Mouse (Mus musculus) forebrain, embryonic 11.5 days (tissue): ENCODE data around the gene Chia1. TPM values are rescaled to one million over a fixed set of nuclear protein-coding genes. Genes with fewer than 3 reads are reported as not detected.
"Not testable (repeated sequence)": the region's sequence is repeated elsewhere in the genome, so short reads cannot be mapped to it uniquely, and the experiment has no call there.

Experiments used
- ATAC-seq: fragments of 200-750 bp; cut with Nextera tagmentation; replicated peaks from 2 replicates; pipeline ENCODE4 v1.8.0; 2017; ENCODE audit warnings: moderate TSS enrichment; ENCODE audit not compliant: low FRiP score
- DNase-seq: peaks from one replicate; pipeline ENCODE4 v3.0.0-alpha.2; 2017; ENCODE audit warnings: low spot score
- H3K27ac ChIP-seq: fragments of 300-500 bp; sonication (generic); 2 replicates; pipeline ENCODE4 v1.5.1; 2014; ENCODE audit warnings: low read depth, low read length
- H3K27me3 ChIP-seq: fragments of 300-500 bp; sonication (generic); 2 replicates; pipeline ENCODE4 v1.6.1; 2014; ENCODE audit warnings: mild to moderate bottlenecking, low read length, mixed read lengths; ENCODE audit not compliant: control insufficient read depth, insufficient read depth
- H3K36me3 ChIP-seq: fragments of 300-500 bp; sonication (generic); 2 replicates; pipeline ENCODE4 v1.6.1; 2014; ENCODE audit warnings: mild to moderate bottlenecking, low read length, moderate library complexity, mixed read lengths; ENCODE audit not compliant: control insufficient read depth, insufficient read depth
- H3K4me1 ChIP-seq: fragments of 300-500 bp; sonication (generic); replicated peaks from 2 replicates; pipeline ENCODE4 v1.6.1; 2014; ENCODE audit warnings: low read length, mixed read lengths; ENCODE audit not compliant: control insufficient read depth, insufficient read depth
- H3K4me2 ChIP-seq: fragments of 300-500 bp; sonication (generic); 2 replicates; pipeline ENCODE4 v1.6.1; 2014; ENCODE audit warnings: low read depth, mild to moderate bottlenecking, low read length, moderate library complexity, mixed read lengths; ENCODE audit not compliant: severe bottlenecking
- H3K4me3 ChIP-seq: fragments of 300-500 bp; sonication (generic); 2 replicates; pipeline ENCODE4 v1.5.1; 2014; ENCODE audit warnings: low read depth, low read length
- H3K9ac ChIP-seq: fragments of 300-500 bp; sonication (generic); 2 replicates; pipeline ENCODE4 v1.6.1; 2014; ENCODE audit warnings: low read length
- H3K9me3 ChIP-seq: fragments of 300-500 bp; sonication (generic); 2 replicates; pipeline ENCODE4 v1.6.1; 2016; ENCODE audit warnings: low read length, mixed read lengths; ENCODE audit not compliant: control insufficient read depth
- WGBS: fragments of 180-500 bp; shearing (Covaris S2); extraction: QIAGEN DNeasy Blood & Tissue Kit; methylation state at CpG from one replicate; pipeline ENCODE4 v1.1.7; 2014; 5-methylcytosine and 5-hydroxymethylcytosine counted together
- polyA plus RNA-seq: library from polyadenylated mRNA; unstranded; fragments of >200 nt; fragmentation: Nextera tagmentation; extraction: Ambion mirVana; gene quantifications from 2 replicates; pipeline ENCODE4 v1.2.1, GENCODE M21; 2014

The Chia1 gene
- polyA plus RNA-seq, 1 experiment from 2014 or later, result 0.44 TPM

GRCm38 (mm10) chr3:106167464-106167863 lies 54.4 kb downstream of the Chia1 start, which contains the start of gene Chil3:
Gene Chil3 (minus strand): TSS chr3:106167564.
- DNase-seq, result no peak
- 82% methylated on average over 3 of the region's 3 CpGs for WGBS

GRCm38 (mm10) chr3:106170522-106171053 lies 57.6 kb downstream of the Chia1 start:
- Histone ChIP-seq H3K4me3 (no peak overlapping the region), H3K27ac (no peak overlapping the region), H3K4me2 (no peak overlapping the region), H3K4me1 (0 out of 2 replicates have a peak, but pooled peaks cover 2% of the 10 kb centered on the region), H3K9me3 (no peaks in the 10 kb centered on the region), H3K9ac (no peak overlapping the region), H3K27me3 (no peaks in the 10 kb centered on the region), H3K36me3 (no peaks in the 10 kb centered on the region)
- DNase-seq (peak; percentile 58), ATAC-seq (peak; percentile 90)
- WGBS, result 75% methylated on average over 1 of the region's 1 CpGs

More at GRCm38 (mm10) chr3:106167464-106167863, 54.4 kb downstream of the Chia1 start, which contains the start of gene Chil3:
- Histone ChIP-seq H3K36me3 (no peaks in the 10 kb centered on the region), H3K9ac (no peak within 1 kb of the TSS), H3K4me2 (no peak within 1 kb of the TSS), H3K27ac (no peak within 1 kb of the TSS), H3K4me1 (0 out of 2 replicates have a peak, but pooled peaks cover 2% of the 10 kb centered on the region), H3K27me3 (no peaks in the 10 kb centered on the region), H3K4me3 (no peak within 1 kb of the TSS), H3K9me3 (no peaks in the 10 kb centered on the region)
- no peak for ATAC-seq

- no peaks in the 10 kb centered on the region for H3K27me3 ChIP-seq
- no peaks in the 10 kb centered on the region for H3K9me3 ChIP-seq
- H3K9ac ChIP-seq, result no peak overlapping the region
- WGBS, result 88% methylated on average over 1 of the region's 1 CpGs
- H3K27ac ChIP-seq, result 0 out of 2 replicates have a peak overlapping the region, but pooled peaks have one; percentile 1
- H3K4me2 ChIP-seq, result no peak overlapping the region
- H3K36me3 ChIP-seq, result no peaks in the 10 kb centered on the region
- H3K4me3 ChIP-seq, result no peak overlapping the region
- peak; percentile 69 for ATAC-seq
- 0 out of 2 replicates have a peak, but pooled peaks cover 2% of the 10 kb centered on the region for H3K4me1 ChIP-seq
- peak; percentile 52 for DNase-seq
Measured at GRCm38 (mm10) chr3:106171135-106171731, 58.2 kb downstream of the Chia1 start.

GRCm38 (mm10) chr3:106172506-106172905 lies 59.5 kb downstream of the Chia1 start:
- not testable (repeated sequence) for H3K9me3 ChIP-seq, H3K4me3 ChIP-seq, DNase-seq, H3K27me3 ChIP-seq, ATAC-seq, H3K4me1 ChIP-seq, H3K9ac ChIP-seq, H3K36me3 ChIP-seq, H3K27ac ChIP-seq, H3K4me2 ChIP-seq
- WGBS, result 86% methylated on average over 2 of the region's 2 CpGs

GRCm38 (mm10) chr3:106174971-106175370 lies 61.9 kb downstream of the Chia1 start:
- H3K27ac ChIP-seq, H3K27me3 ChIP-seq, H3K9ac ChIP-seq, H3K4me1 ChIP-seq, H3K4me2 ChIP-seq, DNase-seq, H3K4me3 ChIP-seq, ATAC-seq, H3K36me3 ChIP-seq, H3K9me3 ChIP-seq: not testable (repeated sequence)
- 63% methylated on average over 2 of the region's 2 CpGs for WGBS

- no peaks in the 10 kb centered on the region; the same call in 1 of the 2 replicates for H3K9me3 ChIP-seq
- H3K27ac ChIP-seq, result no peak overlapping the region
- H3K9ac ChIP-seq, result no peak overlapping the region
- no peaks in the 10 kb centered on the region for H3K27me3 ChIP-seq
- H3K4me2 ChIP-seq, result no peak overlapping the region
- DNase-seq (peak; percentile 55), ATAC-seq (peak; percentile 87)
- no peaks in the 10 kb centered on the region for H3K4me1 ChIP-seq
- WGBS, result 70% methylated on average over 13 of the region's 13 CpGs
- H3K36me3 ChIP-seq, result no peaks in the 10 kb centered on the region
- no peak overlapping the region for H3K4me3 ChIP-seq
Measured at GRCm38 (mm10) chr3:106177509-106178189, 64.6 kb downstream of the Chia1 start.

Other genes with a start within 250 kb of the Chia1 start
- gene Adora3, start 242.4 kb upstream of the Chia1 start, polyA plus RNA-seq, result 0.23 TPM in 1 of 2 replicates, not detected in the other
- 0.21 TPM in 1 of 2 replicates, not detected in the other for gene Tmigd3, start 242.3 kb upstream of the Chia1 start, polyA plus RNA-seq
- 0.52 and 0.64 TPM in 2 replicates for gene I830077J02Rik, start 180.6 kb upstream of the Chia1 start, polyA plus RNA-seq
- gene Wdr77, start 153.9 kb upstream of the Chia1 start, polyA plus RNA-seq, result 148 and 173 TPM in 2 replicates
- gene Atp5f1, start 153.1 kb upstream of the Chia1 start, polyA plus RNA-seq, result 457 and 514 TPM in 2 replicates
- gene Ovgp1, start 139.5 kb upstream of the Chia1 start, polyA plus RNA-seq, result 3.2 and 3.4 TPM in 2 replicates
- 1.0 and 1.7 TPM in 2 replicates for gene Pifo, start 98.6 kb upstream of the Chia1 start, polyA plus RNA-seq
- not detected in 2 replicates for gene Chil5, start 80.4 kb upstream of the Chia1 start, polyA plus RNA-seq
- not detected in 2 replicates for gene Chil3, start 54.3 kb downstream of the Chia1 start, polyA plus RNA-seq
- gene Chil4, start 106.3 kb downstream of the Chia1 start, polyA plus RNA-seq, result not detected in 2 replicates